Mouse (Mus musculus) liver, embryonic 14.5 days (tissue): ENCODE measurements around the gene Clpsl2.

Experiments
- CTCF ChIP-seq: IDR thresholded peaks from 2 replicates; pipeline ENCODE4 v1.5.1; 2016; ENCODE audit warnings: antibody characterized with exemption, low read depth, control low read depth
- EP300 ChIP-seq: IDR thresholded peaks from 2 replicates; pipeline ENCODE4 v1.6.1; 2016; ENCODE audit warnings: antibody characterized with exemption, low read depth

- no peak for TF ChIP-seq CTCF
- TF ChIP-seq EP300 = no peak
Measured at GRCm38 (mm10) chr17:28590596-28590995, 41.4 kb downstream of the Clpsl2 start.
